Mouse (Mus musculus) liver, embryonic 14.5 days (tissue): ENCODE results near the gene Efna5. TPM values are rescaled to one million over a fixed set of nuclear protein-coding genes. Genes with fewer than 3 reads are reported as not detected.

Experiments used
- ATAC-seq: fragments of 200-750 bp; cut with Nextera tagmentation; 2 replicates; pipeline ENCODE4 v1.8.0; 2017; ENCODE audit warnings: moderate number of reproducible peaks, mild to moderate bottlenecking, moderate library complexity; ENCODE audit not compliant: insufficient read depth
- DNase-seq, 3 experiments: peaks; one replicate each; pipeline ENCODE4 v3.0.0-alpha.2; 2012 to 2013; ENCODE audit warnings: low read depth in 3 of 3, low spot score in 3 of 3
- H3K27ac ChIP-seq: fragments of 300-500 bp; sonication (generic); 2 replicates; pipeline ENCODE4 v1.5.1; 2014; ENCODE audit warnings: moderate library complexity, mild to moderate bottlenecking, control low read depth, inconsistent platforms
- H3K27me3 ChIP-seq: fragments of 300-500 bp; sonication (generic); 2 replicates; pipeline ENCODE4 v1.6.1; 2014; ENCODE audit warnings: mild to moderate bottlenecking, low read length, moderate library complexity; ENCODE audit not compliant: control insufficient read depth, insufficient read depth
- H3K36me3 ChIP-seq: fragments of 300-500 bp; sonication (generic); replicated peaks from 2 replicates; pipeline ENCODE4 v1.6.1; 2014; ENCODE audit warnings: low read depth; ENCODE audit not compliant: control insufficient read depth, insufficient read depth
- H3K4me1 ChIP-seq, 2 experiments: fragments of 200-500 bp in 1 of 2; fragments of 300-500 bp in 1 of 2; sonication (generic) in 1 of 2; replicated peaks; 2 replicates each; pipeline ENCODE4 v1.6.1; 2012 to 2014; ENCODE audit warnings: antibody characterized with exemption in 1 of 2, inconsistent platforms in 1 of 2, low read length in 1 of 2; ENCODE audit not compliant: control insufficient read depth in 2 of 2, insufficient read depth in 2 of 2
- H3K4me2 ChIP-seq: fragments of 300-500 bp; sonication (generic); 2 replicates; pipeline ENCODE4 v1.6.1; 2014; ENCODE audit warnings: low read depth, mild to moderate bottlenecking, control low read depth, moderate library complexity
- H3K4me3 ChIP-seq, 2 experiments: fragments of 200-500 bp in 1 of 2; fragments of 300-500 bp in 1 of 2; sonication (generic) in 1 of 2; 2 replicates each; pipeline ENCODE4 v1.5.1; 2012 to 2014; ENCODE audit warnings: low read depth in 2 of 2, low read length in 2 of 2, mild to moderate bottlenecking in 2 of 2, control low read depth in 1 of 2, inconsistent platforms in 1 of 2, moderate library complexity in 1 of 2; ENCODE audit not compliant: insufficient read depth in 1 of 2
- H3K9ac ChIP-seq: fragments of 300-500 bp; sonication (generic); replicated peaks from 2 replicates; pipeline ENCODE4 v1.6.1; 2014; ENCODE audit warnings: mild to moderate bottlenecking, control low read depth, moderate library complexity
- H3K9me3 ChIP-seq: fragments of 300-500 bp; sonication (generic); 2 replicates; pipeline ENCODE4 v1.6.1; 2016; ENCODE audit warnings: low read length, mixed read lengths; ENCODE audit not compliant: control insufficient read depth
- CTCF ChIP-seq: IDR thresholded peaks from 2 replicates; pipeline ENCODE4 v1.5.1; 2016; ENCODE audit warnings: antibody characterized with exemption, low read depth, control low read depth
- EP300 ChIP-seq: IDR thresholded peaks from 2 replicates; pipeline ENCODE4 v1.6.1; 2016; ENCODE audit warnings: antibody characterized with exemption, low read depth
- WGBS: fragments of 180-500 bp; shearing (Covaris S2); extraction: QIAGEN DNeasy Blood & Tissue Kit; methylation state at CpG from one replicate; pipeline ENCODE4 v1.1.7; 2014; ENCODE audit not compliant: insufficient replicate concordance; 5-methylcytosine and 5-hydroxymethylcytosine counted together
- polyA plus RNA-seq, 2 experiments: library from polyadenylated mRNA; depleted of rRNA in 1 of 2; stranded (reverse) in 1 of 2; unstranded in 1 of 2; fragments of >200 nt; fragmentation: Nextera tagmentation in 1 of 2; extraction: Ambion mirVana in 1 of 2; gene quantifications; 2 replicates each; pipeline versions ENCODE4 v1.2.1 to v1.2.3; 2012 to 2014

Gene Efna5
- polyA plus RNA-seq, 2 experiments = 0.40 to 1.6 TPM

GRCm38 (mm10) chr17:62656591-62656990 is 224.5 kb downstream of the Efna5 start:
- Histone ChIP-seq H3K4me3 (no peak overlapping the region), H3K9me3 (no peaks in the 10 kb centered on the region), H3K27ac (no peak overlapping the region), H3K4me1 (no peaks in the 10 kb centered on the region), H3K4me2 (no peak overlapping the region), H3K9ac (no peak overlapping the region), H3K36me3 (no peaks in the 10 kb centered on the region), H3K27me3 (no peaks in the 10 kb centered on the region)
- 57% methylated on average over 7 of the region's 7 CpGs for WGBS
- DNase-seq (no peak), ATAC-seq (no peak)
- TF ChIP-seq EP300 (no peak), CTCF (no peak)

- no peak for ATAC-seq
- Histone ChIP-seq H3K4me3 (no peak overlapping the region), H3K4me2 (no peak overlapping the region), H3K9me3 (no peaks in the 10 kb centered on the region), H3K4me1 (no peaks in the 10 kb centered on the region), H3K27me3 (no peaks in the 10 kb centered on the region), H3K36me3 (no peaks in the 10 kb centered on the region), H3K27ac (no peak overlapping the region), H3K9ac (no peak overlapping the region)
- TF ChIP-seq CTCF (no peak), EP300 (no peak)
- DNase-seq = no peak
- 49% methylated on average over 16 of the region's 16 CpGs for WGBS
Measured at GRCm38 (mm10) chr17:62655819-62656355, 225.2 kb downstream of the Efna5 start.

- Histone ChIP-seq H3K9ac (no peak overlapping the region), H3K36me3 (no peaks in the 10 kb centered on the region), H3K9me3 (no peaks in the 10 kb centered on the region), H3K27ac (no peak overlapping the region), H3K27me3 (no peaks in the 10 kb centered on the region), H3K4me3 (no peak overlapping the region), H3K4me2 (no peak overlapping the region), H3K4me1 (no peaks in the 10 kb centered on the region)
- TF ChIP-seq EP300 (no peak), CTCF (no peak)
- no peak for DNase-seq
- WGBS = 74% methylated on average over 6 of the region's 6 CpGs
- ATAC-seq = no peak
Measured at GRCm38 (mm10) chr17:62652451-62652850, 228.7 kb downstream of the Efna5 start.

GRCm38 (mm10) chr17:62651696-62652095 is 229.4 kb downstream of the Efna5 start:
- ATAC-seq = no peak
- no peak for DNase-seq
- no peak overlapping the region for H3K4me2 ChIP-seq
- no peak overlapping the region for H3K27ac ChIP-seq
- no peaks in the 10 kb centered on the region for H3K4me1 ChIP-seq
- no peak overlapping the region for H3K4me3 ChIP-seq
- no peak overlapping the region for H3K9ac ChIP-seq
- no peaks in the 10 kb centered on the region for H3K36me3 ChIP-seq
- WGBS = 63% methylated on average over 8 of the region's 8 CpGs
- H3K9me3 ChIP-seq = no peaks in the 10 kb centered on the region
- no peaks in the 10 kb centered on the region for H3K27me3 ChIP-seq
- TF ChIP-seq EP300 (no peak), CTCF (no peak)

GRCm38 (mm10) chr17:62649293-62649950 is 231.7 kb downstream of the Efna5 start:
- Histone ChIP-seq H3K27me3 (no peaks in the 10 kb centered on the region), H3K4me2 (no peak overlapping the region), H3K4me1 (no peaks in the 10 kb centered on the region), H3K9me3 (no peaks in the 10 kb centered on the region), H3K36me3 (no peaks in the 10 kb centered on the region), H3K4me3 (no peak overlapping the region), H3K27ac (no peak overlapping the region), H3K9ac (no peak overlapping the region)
- no peak for ATAC-seq
- WGBS = 72% methylated on average over 10 of the region's 10 CpGs
- no peak for DNase-seq
- no peak for TF ChIP-seq EP300
- TF ChIP-seq CTCF = no peak
